Mouse (Mus musculus) neural tube, embryonic 13.5 days (tissue): ENCODE data around the gene Sfrp2. TPM values are rescaled to one million over a fixed set of nuclear protein-coding genes. Genes with fewer than 3 reads are reported as not detected.

Source experiments
- ATAC-seq: fragments of 200-750 bp; cut with Nextera tagmentation; 2 replicates; pipeline ENCODE4 v1.8.0; 2017; ENCODE audit warnings: low read depth, mild to moderate bottlenecking, moderate TSS enrichment, moderate library complexity
- H3K27ac ChIP-seq: fragments of 300-500 bp; sonication (generic); replicated peaks from 2 replicates; pipeline ENCODE4 v1.5.1; 2015; ENCODE audit warnings: moderate library complexity, mild to moderate bottlenecking, inconsistent platforms
- H3K27me3 ChIP-seq: fragments of 300-500 bp; sonication (generic); 2 replicates; pipeline ENCODE4 v1.6.1; 2015; ENCODE audit warnings: mild to moderate bottlenecking, inconsistent platforms
- H3K36me3 ChIP-seq: fragments of 300-500 bp; sonication (generic); 2 replicates; pipeline ENCODE4 v1.6.1; 2015; ENCODE audit warnings: mild to moderate bottlenecking, inconsistent platforms
- H3K4me1 ChIP-seq: fragments of 300-500 bp; sonication (generic); replicated peaks from 2 replicates; pipeline ENCODE4 v1.6.1; 2015; ENCODE audit warnings: inconsistent platforms
- H3K4me2 ChIP-seq: fragments of 300-500 bp; sonication (generic); 2 replicates; pipeline ENCODE4 v1.6.1; 2015; ENCODE audit warnings: inconsistent platforms, mild to moderate bottlenecking, moderate library complexity
- H3K4me3 ChIP-seq: fragments of 300-500 bp; sonication (generic); 2 replicates; pipeline ENCODE4 v1.5.1; 2015; ENCODE audit warnings: mild to moderate bottlenecking, inconsistent platforms
- H3K9ac ChIP-seq: fragments of 300-500 bp; sonication (generic); 2 replicates; pipeline ENCODE4 v1.6.1; 2015; ENCODE audit warnings: moderate library complexity, mild to moderate bottlenecking, inconsistent platforms
- H3K9me3 ChIP-seq: fragments of 300-500 bp; sonication (generic); 2 replicates; pipeline ENCODE4 v1.6.1; 2016; ENCODE audit warnings: inconsistent platforms
- WGBS: fragments of 180-500 bp; shearing (Covaris S2); methylation state at CpG from one replicate; pipeline ENCODE4 v1.1.7; 2015; 5-methylcytosine and 5-hydroxymethylcytosine counted together
- polyA plus RNA-seq: library from polyadenylated mRNA; unstranded; fragments of >200 nt; fragmentation: Nextera tagmentation; extraction: Ambion mirVana; gene quantifications from 2 replicates; pipeline ENCODE4 v1.2.1, GENCODE M21; 2015

Sfrp2 gene
- polyA plus RNA-seq, 1 experiment from 2014 or later: 97.3 TPM

DNA sequence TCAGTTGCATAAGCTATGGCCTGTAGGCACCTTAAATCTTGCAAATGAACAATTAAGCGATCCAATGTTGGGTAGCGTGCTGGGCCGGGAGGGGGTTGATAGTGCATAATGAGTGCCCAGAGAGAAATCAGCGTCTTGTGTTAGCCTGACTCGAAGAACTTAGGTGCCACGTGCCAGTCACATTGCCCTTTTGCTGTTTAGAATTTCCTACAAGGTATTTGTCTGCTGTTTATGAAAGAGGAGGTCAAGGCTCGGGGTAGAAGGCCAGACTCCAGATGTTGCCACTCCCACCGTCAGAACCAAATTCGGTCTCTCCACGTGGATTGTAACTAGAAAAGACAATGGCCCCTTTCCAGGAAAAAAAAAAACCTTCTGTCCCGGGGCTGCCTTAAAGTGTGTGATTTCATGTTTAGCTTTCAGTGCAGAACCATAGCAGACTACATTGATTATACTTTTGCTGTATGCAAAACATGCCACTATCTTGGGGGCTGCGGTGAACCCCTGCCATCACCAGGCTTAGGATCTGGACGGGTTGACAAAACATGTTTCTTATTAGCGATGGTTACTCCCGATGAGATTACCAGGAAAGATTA is 11.0 kb upstream of the Sfrp2 start:
- H3K36me3 ChIP-seq: no peaks in the 10 kb centered on the region
- no peak overlapping the region for H3K9ac ChIP-seq
- H3K4me1 ChIP-seq: peaks cover 8% of the 10 kb centered on the region; the same call in 1 of the 2 replicates
- no peaks in the 10 kb centered on the region for H3K9me3 ChIP-seq
- H3K4me3 ChIP-seq: no peak overlapping the region
- no peak overlapping the region for H3K4me2 ChIP-seq
- no peak overlapping the region for H3K27ac ChIP-seq
- WGBS: 74% methylated on average over 15 of the region's 15 CpGs
- H3K27me3 ChIP-seq: no peaks in the 10 kb centered on the region
- ATAC-seq: no peak

DNA sequence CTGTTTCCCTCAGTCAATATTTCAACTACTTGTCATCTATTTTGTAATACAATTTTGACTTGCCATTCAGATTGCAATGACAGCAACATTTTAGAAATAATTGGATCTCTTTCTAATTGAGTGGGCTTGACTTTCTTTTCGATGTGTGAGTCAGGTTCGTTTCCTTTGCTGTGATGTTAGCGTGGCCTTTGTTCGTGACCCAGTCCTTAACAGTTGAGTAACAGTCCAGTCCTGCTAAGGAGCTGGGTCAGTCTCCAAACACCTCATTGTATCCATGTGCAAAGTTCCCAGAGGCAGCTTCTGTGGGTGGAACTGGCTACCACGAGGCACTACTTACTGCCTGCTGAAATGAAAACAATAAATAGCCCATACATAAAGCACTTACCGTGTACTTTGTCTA is 10.5 kb upstream of the Sfrp2 start:
- Histone ChIP-seq H3K4me1 (peaks cover 8% of the 10 kb centered on the region; the same call in 1 of the 2 replicates), H3K27me3 (no peaks in the 10 kb centered on the region; the same call in 1 of the 2 replicates), H3K27ac (no peak overlapping the region), H3K9me3 (no peaks in the 10 kb centered on the region), H3K4me2 (no peak overlapping the region), H3K36me3 (no peaks in the 10 kb centered on the region), H3K4me3 (no peak overlapping the region), H3K9ac (no peak overlapping the region)
- no peak for ATAC-seq
- WGBS: 71% methylated on average over 6 of the region's 6 CpGs

- no peak overlapping the region for H3K4me2 ChIP-seq
- H3K27me3 ChIP-seq: peaks cover 38% of the 10 kb centered on the region
- ATAC-seq: no peak
- H3K4me1 ChIP-seq: peaks cover 35% of the 10 kb centered on the region
- H3K36me3 ChIP-seq: no peaks in the 10 kb centered on the region
- H3K27ac ChIP-seq: no peak overlapping the region
- no peak overlapping the region for H3K9ac ChIP-seq
- H3K4me3 ChIP-seq: no peak overlapping the region
- 76% methylated on average over 10 of the region's 10 CpGs for WGBS
- no peaks in the 10 kb centered on the region for H3K9me3 ChIP-seq
These were observed 3.8 kb upstream of the Sfrp2 start for GRCm38 (mm10) chr3:83762361-83762760.

DNA sequence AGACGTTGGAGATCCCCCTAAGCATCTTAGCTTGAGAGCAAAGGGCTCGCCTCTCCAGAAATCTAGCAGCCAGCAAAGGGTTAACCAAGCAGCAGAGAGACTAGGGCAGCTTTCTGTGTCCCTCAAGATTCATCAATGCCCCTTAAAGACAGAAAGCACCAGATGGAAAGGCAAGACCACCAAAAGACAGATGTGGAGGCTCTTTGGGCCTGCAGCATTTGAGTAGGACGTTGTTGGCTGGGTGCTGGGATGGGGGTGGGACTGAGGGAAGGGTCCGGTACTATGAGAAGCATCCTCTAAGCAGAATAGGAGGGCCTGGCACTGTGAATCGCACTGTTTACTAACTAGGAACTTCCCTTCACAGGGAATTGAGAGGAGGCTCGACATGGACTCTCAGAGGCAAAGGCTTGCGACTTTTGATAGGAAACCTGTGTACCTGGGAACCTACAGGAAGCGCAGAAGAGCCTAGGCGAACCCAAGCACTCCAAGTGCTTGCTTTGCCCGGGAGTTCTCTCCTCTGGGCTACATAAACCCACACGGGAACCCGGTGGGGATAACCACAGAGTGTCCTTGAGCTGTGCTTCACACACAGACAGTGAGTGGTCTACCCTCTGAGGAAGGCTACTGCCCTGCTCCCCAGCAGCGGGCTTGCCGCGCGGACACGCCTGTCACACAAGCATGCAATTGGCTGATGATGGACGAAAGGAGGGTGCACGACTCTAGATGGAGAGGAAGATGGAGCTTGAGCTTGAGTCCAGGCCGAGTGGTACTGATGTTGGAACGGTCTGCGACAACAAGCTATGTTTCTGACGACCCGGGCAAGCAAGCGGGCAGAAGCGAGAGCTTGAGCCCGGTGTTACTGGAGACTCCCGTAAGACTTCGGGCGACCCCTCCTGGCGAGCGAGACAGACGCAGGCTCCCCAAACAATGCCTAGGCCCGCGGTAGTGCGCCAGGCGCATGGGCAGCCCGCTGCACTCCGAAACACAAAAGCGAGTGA is 2.3 kb upstream of the Sfrp2 start:
- peak; percentile 82 for ATAC-seq
- no peak overlapping the region for H3K27ac ChIP-seq

DNA sequence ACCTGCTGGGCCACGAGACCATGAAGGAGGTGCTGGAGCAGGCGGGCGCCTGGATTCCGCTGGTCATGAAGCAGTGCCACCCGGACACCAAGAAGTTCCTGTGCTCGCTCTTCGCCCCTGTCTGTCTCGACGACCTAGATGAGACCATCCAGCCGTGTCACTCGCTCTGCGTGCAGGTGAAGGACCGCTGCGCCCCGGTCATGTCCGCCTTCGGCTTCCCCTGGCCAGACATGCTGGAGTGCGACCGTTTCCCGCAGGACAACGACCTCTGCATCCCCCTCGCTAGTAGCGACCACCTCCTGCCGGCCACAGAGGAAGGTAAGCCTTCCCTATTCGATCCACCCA is 577 bp downstream of the Sfrp2 start:
- Histone ChIP-seq H3K27ac (0 out of 2 replicates have a peak overlapping the region, but pooled peaks have one; percentile 18), H3K4me2 (peak overlapping the region; percentile 94), H3K27me3 (peaks cover 39% of the 10 kb centered on the region), H3K4me3 (peak overlapping the region; percentile 58), H3K9me3 (no peaks in the 10 kb centered on the region), H3K36me3 (no peaks in the 10 kb centered on the region; the same call in 1 of the 2 replicates), H3K9ac (peak overlapping the region; percentile 82), H3K4me1 (peaks cover 53% of the 10 kb centered on the region)
- under 1% methylated on average over 25 of the region's 25 CpGs for WGBS
- ATAC-seq: peak; percentile 4; the same call in 1 of the 2 replicates

More for the DNA sequence above, 2.3 kb upstream of the Sfrp2 start:
- WGBS: 7% methylated on average over 40 of the region's 40 CpGs
- Histone ChIP-seq H3K4me3 (peak overlapping the region; percentile 43), H3K27me3 (peaks cover 44% of the 10 kb centered on the region), H3K4me2 (peak overlapping the region; percentile 78), H3K9me3 (no peaks in the 10 kb centered on the region), H3K4me1 (peaks cover 48% of the 10 kb centered on the region), H3K9ac (peak overlapping the region; percentile 76), H3K36me3 (no peaks in the 10 kb centered on the region)

GRCm38 (mm10) chr3:83767121-83767520 is 1.0 kb downstream of the Sfrp2 start:
- WGBS: 3% methylated on average over 10 of the region's 10 CpGs
- H3K4me2 ChIP-seq: peak overlapping the region; percentile 94
- H3K4me1 ChIP-seq: peaks cover 53% of the 10 kb centered on the region
- no peak overlapping the region for H3K27ac ChIP-seq
- no peaks in the 10 kb centered on the region; the same call in 1 of the 2 replicates for H3K36me3 ChIP-seq
- H3K27me3 ChIP-seq: peaks cover 35% of the 10 kb centered on the region
- H3K9me3 ChIP-seq: no peaks in the 10 kb centered on the region
- ATAC-seq: no peak
- H3K9ac ChIP-seq: peak overlapping the region; percentile 82
- peak overlapping the region; percentile 58 for H3K4me3 ChIP-seq

DNA sequence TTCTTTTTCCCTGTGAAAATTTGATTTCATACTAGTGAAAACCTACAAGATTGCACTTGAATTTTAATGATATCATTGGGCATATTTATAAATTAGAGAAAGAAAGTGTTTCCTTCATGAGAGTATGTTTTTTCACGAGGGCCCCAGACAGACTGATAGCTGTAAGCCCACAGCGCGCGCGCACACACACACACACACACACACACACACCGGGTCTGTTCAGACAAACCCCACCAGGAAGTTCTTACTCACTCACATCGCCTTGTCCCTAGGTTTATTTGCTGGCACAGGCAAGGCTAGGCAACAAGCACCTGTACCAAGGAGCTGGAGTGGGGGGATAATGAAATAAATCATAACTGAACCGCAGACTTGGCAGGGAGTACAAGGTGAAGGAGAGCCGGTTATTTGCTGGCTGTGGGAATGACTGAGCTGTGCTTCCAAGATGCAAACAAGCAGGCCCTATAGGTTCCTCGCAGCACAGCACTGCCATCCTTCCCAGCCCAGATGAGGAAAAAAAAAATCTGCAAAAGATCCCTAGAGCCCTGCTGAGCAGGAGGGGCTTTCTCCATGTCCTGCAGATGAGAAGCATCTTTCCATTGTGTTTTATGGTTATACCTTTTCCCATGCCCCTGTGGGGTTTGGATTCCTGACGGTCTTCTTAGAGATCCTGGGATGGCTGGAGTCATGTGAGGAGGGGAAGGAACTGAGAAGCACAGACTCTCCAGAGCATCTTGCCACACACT is 2.3 kb downstream of the Sfrp2 start:
- H3K36me3 ChIP-seq: peaks cover 7% of the 10 kb centered on the region; the same call in 1 of the 2 replicates
- H3K9me3 ChIP-seq: no peaks in the 10 kb centered on the region
- peak overlapping the region; percentile 57 for H3K9ac ChIP-seq
- H3K27me3 ChIP-seq: peaks cover 23% of the 10 kb centered on the region
- no peak overlapping the region for H3K27ac ChIP-seq
- H3K4me2 ChIP-seq: peak overlapping the region; percentile 94
- WGBS: 16% methylated on average over 11 of the region's 11 CpGs
- no peak for ATAC-seq
- H3K4me1 ChIP-seq: peaks cover 51% of the 10 kb centered on the region
- H3K4me3 ChIP-seq: peak overlapping the region; percentile 58

DNA sequence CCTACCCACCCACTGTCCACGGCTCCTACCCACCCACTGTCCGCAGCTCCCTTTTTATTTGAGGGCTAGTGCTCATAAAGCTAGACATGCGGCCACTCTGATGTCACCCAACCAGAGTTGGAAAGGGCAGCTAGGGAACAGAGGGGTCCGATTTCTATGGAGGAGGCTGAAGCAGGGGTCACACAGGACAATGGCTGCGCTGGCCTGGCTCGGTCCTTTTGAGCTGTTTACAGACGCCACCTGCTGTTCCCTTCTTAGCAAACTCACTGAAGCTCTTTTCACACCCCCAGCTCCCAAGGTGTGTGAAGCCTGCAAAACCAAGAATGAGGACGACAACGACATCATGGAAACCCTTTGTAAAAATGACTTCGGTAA is 2.9 kb downstream of the Sfrp2 start:
- Histone ChIP-seq H3K27me3 (peaks cover 23% of the 10 kb centered on the region), H3K9me3 (no peaks in the 10 kb centered on the region), H3K4me2 (peak overlapping the region; percentile 94), H3K36me3 (peaks cover 7% of the 10 kb centered on the region; the same call in 1 of the 2 replicates), H3K4me1 (peaks cover 46% of the 10 kb centered on the region), H3K9ac (peak overlapping the region; percentile 57; the same call in 1 of the 2 replicates), H3K27ac (no peak overlapping the region), H3K4me3 (peak overlapping the region; percentile 58)
- 8% methylated on average over 10 of the region's 10 CpGs for WGBS
- no peak for ATAC-seq

DNA sequence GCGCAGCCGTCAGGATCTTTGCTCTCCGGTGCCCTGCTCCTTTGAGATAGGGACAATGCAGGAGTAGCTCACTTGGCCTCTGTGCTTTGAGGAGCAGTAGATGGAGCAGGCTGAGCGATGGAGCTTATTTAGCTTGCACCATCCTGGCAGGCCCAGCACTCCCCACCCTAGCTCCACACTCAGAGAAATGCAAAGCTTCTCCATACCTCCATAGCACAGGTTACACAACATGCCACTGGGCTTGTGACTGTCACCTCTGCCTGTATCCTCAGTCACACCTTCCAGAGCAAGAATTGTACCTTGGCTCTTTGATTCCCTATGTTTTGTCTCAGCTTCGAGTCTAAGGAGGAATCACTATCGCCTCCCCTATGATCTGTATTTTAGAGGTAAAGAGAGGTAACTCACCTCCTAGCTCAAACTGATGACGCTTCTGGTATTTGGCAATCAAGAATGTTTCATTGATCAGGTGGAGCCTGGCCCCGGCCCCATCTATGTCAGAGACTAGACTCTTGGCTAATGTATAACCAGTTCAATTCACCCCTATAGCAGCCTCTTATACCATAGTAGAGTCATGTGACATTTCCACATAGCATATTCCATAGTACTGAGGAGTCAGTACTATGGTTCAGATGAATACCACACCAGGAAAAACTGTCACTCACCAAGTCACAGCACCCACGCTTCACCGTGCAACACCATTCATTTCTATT is 5.2 kb downstream of the Sfrp2 start:
- H3K9ac ChIP-seq: no peak overlapping the region
- no peak for ATAC-seq
- 93% methylated on average over 10 of the region's 10 CpGs for WGBS
- no peak overlapping the region for H3K4me3 ChIP-seq
- H3K9me3 ChIP-seq: no peaks in the 10 kb centered on the region
- no peak overlapping the region for H3K27ac ChIP-seq
- peaks cover 28% of the 10 kb centered on the region for H3K4me1 ChIP-seq
- peaks cover 7% of the 10 kb centered on the region; the same call in 1 of the 2 replicates for H3K36me3 ChIP-seq
- no peak overlapping the region for H3K4me2 ChIP-seq
- H3K27me3 ChIP-seq: peaks cover 15% of the 10 kb centered on the region; the same call in 1 of the 2 replicates

DNA sequence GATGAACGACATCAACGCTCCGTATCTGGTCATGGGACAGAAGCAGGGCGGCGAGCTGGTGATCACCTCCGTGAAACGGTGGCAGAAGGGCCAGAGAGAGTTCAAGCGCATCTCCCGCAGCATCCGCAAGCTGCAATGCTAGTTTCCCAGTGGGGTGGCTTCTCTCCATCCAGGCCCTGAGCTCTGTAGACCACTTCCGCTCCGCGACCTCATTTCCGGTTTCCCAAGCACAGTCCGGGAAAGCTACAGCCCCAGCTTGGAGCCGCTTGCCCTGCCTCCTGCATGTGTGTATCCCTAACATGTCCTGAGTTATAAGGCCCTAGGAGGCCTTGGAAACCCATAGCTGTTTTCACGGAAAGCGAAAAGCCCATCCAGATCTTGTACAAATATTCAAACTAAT is 7.2 kb downstream of the Sfrp2 start:
- 85% methylated on average over 18 of the region's 18 CpGs for WGBS
- Histone ChIP-seq H3K4me2 (no peak overlapping the region), H3K9ac (no peak overlapping the region), H3K4me1 (peaks cover 11% of the 10 kb centered on the region), H3K36me3 (peaks cover 7% of the 10 kb centered on the region; the same call in 1 of the 2 replicates), H3K27ac (no peak overlapping the region), H3K9me3 (no peaks in the 10 kb centered on the region), H3K4me3 (no peak overlapping the region), H3K27me3 (no peaks in the 10 kb centered on the region)
- ATAC-seq: no peak

- H3K27me3 ChIP-seq: no peaks in the 10 kb centered on the region
- no peak overlapping the region for H3K27ac ChIP-seq
- peaks cover 7% of the 10 kb centered on the region; the same call in 1 of the 2 replicates for H3K36me3 ChIP-seq
- no peak overlapping the region for H3K4me3 ChIP-seq
- no peaks in the 10 kb centered on the region for H3K9me3 ChIP-seq
- H3K9ac ChIP-seq: no peak overlapping the region
- ATAC-seq: no peak
- H3K4me1 ChIP-seq: no peaks in the 10 kb centered on the region
- WGBS: 81% methylated on average over 9 of the region's 9 CpGs
- H3K4me2 ChIP-seq: no peak overlapping the region
These were observed 9.3 kb downstream of the Sfrp2 start for GRCm38 (mm10) chr3:83775403-83775802.
